Mouse (Mus musculus) C2C12 (cell line): ENCODE results near the gene Fancc. TPM values are rescaled to one million over a fixed set of nuclear protein-coding genes. Genes with fewer than 3 reads are reported as not detected.

ENCODE experiments used
- H3K27me3 ChIP-seq: one replicate; pipeline ENCODE4 v1.6.1; 2011; ENCODE audit not compliant: control insufficient read depth, insufficient read depth, insufficient read length
- H3K36me3 ChIP-seq: one replicate; pipeline ENCODE4 v1.6.1; 2011; ENCODE audit not compliant: control insufficient read depth, insufficient read depth
- H3K4me3 ChIP-seq: one replicate; pipeline ENCODE4 v1.5.1; 2011; ENCODE audit warnings: mild to moderate bottlenecking, control low read depth; ENCODE audit not compliant: poor library complexity, insufficient read depth, severe bottlenecking
- H3K79me2 ChIP-seq: one replicate; pipeline ENCODE4 v1.6.1; 2011; ENCODE audit not compliant: control insufficient read depth, insufficient read depth
- H3K79me3 ChIP-seq: one replicate; pipeline ENCODE4 v1.6.1; 2011; ENCODE audit warnings: low read depth, control low read depth
- H3ac ChIP-seq: one replicate; pipeline ENCODE3; 2011; ENCODE audit warnings: low read depth; ENCODE audit not compliant: control insufficient read depth, insufficient read length
- CEBPB ChIP-seq: IDR thresholded peaks from one replicate; pipeline ENCODE4 v1.6.1; 2011; ENCODE audit warnings: low read depth, mild to moderate bottlenecking, control low read depth, moderate library complexity
- CTCF ChIP-seq: IDR thresholded peaks from one replicate; pipeline ENCODE4 v1.5.1; 2011; ENCODE audit not compliant: control insufficient read depth, insufficient read depth, insufficient read length
- FOSL1 ChIP-seq: IDR thresholded peaks from one replicate; pipeline ENCODE4 v1.8.0; 2011; ENCODE audit warnings: mild to moderate bottlenecking, low read length; ENCODE audit not compliant: poor library complexity, insufficient read depth, severe bottlenecking
- MAX ChIP-seq: IDR thresholded peaks from one replicate; pipeline ENCODE4 v1.6.1; 2011; ENCODE audit warnings: mild to moderate bottlenecking, control low read depth
- MYOD1 ChIP-seq: IDR thresholded peaks from one replicate; pipeline ENCODE4 v1.6.1; 2011; ENCODE audit warnings: low read depth; ENCODE audit not compliant: control insufficient read depth, insufficient read length
- MYOG ChIP-seq: IDR thresholded peaks from one replicate; pipeline ENCODE4 v1.6.1; 2011; ENCODE audit not compliant: control insufficient read depth, insufficient read length; ENCODE audit errors: extremely low read depth
- USF1 ChIP-seq: IDR thresholded peaks from one replicate; pipeline ENCODE4 v1.6.1; 2011; ENCODE audit warnings: low read depth, mild to moderate bottlenecking, control low read depth, moderate library complexity
- polyA plus RNA-seq: library from polyadenylated mRNA; unstranded; fragments of >200 nt; fragmentation: generic; extraction: Trizol; gene quantifications from one replicate; pipeline ENCODE4 v1.2.1, GENCODE M21; 2012; ENCODE audit warnings: missing spikeins

Fancc gene
- polyA plus RNA-seq, 1 experiment: 9.3 TPM

DNA sequence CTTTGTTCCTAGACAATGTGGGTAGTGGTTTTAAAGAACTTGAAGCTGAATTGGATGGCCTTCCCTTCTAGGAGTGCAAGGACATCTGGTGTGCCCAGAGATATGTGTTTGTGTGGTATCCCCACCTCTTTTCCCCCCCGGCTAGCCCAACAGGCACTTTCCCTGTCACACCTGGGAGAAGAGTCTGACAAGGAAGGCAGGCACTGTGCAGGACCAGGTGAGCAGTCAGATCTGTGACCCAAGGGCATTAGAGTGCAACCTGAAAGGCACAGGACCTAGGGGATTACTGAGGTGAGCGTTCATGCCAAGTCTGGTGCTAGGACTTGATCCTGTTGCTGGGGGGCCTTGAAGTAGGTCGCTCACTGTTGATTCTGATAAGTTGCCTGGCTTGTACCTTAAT lies 255.4 kb downstream of the Fancc start:
- Histone ChIP-seq H3K27me3 (no peaks in the 10 kb centered on the region), H3K36me3 (peaks cover 44% of the 10 kb centered on the region), H3K79me3 (peaks cover 61% of the 10 kb centered on the region), H3ac (peak overlapping the region; percentile 47), H3K79me2 (peaks cover 70% of the 10 kb centered on the region), H3K4me3 (peak overlapping the region; percentile 78)
- TF ChIP-seq MYOD1 (no peak), CTCF (no peak), MAX (no peak), USF1 (no peak), CEBPB (no peak), FOSL1 (no peak), MYOG (no peak)

GRCm38 (mm10) chr13:63240835-63241234 lies 256.2 kb downstream of the Fancc start:
- Histone ChIP-seq H3K79me3 (peaks cover 52% of the 10 kb centered on the region), H3ac (peak overlapping the region; percentile 63), H3K27me3 (no peaks in the 10 kb centered on the region), H3K36me3 (peaks cover 35% of the 10 kb centered on the region), H3K4me3 (peak overlapping the region; percentile 78), H3K79me2 (peaks cover 61% of the 10 kb centered on the region)
- TF ChIP-seq MAX (no peak), MYOG (no peak), MYOD1 (no peak), FOSL1 (no peak), USF1 (no peak), CTCF (no peak), CEBPB (no peak)

- Histone ChIP-seq H3K27me3 (no peaks in the 10 kb centered on the region), H3K36me3 (peaks cover 29% of the 10 kb centered on the region), H3ac (peak overlapping the region; percentile 78), H3K4me3 (peak overlapping the region; percentile 78), H3K79me2 (peaks cover 54% of the 10 kb centered on the region), H3K79me3 (peaks cover 46% of the 10 kb centered on the region)
- TF ChIP-seq CEBPB (no peak), MYOG (no peak), USF1 (peak; percentile 86), CTCF (no peak)
Observed at GRCm38 (mm10) chr13:63239877-63240671, 257.0 kb downstream of the Fancc start.

DNA sequence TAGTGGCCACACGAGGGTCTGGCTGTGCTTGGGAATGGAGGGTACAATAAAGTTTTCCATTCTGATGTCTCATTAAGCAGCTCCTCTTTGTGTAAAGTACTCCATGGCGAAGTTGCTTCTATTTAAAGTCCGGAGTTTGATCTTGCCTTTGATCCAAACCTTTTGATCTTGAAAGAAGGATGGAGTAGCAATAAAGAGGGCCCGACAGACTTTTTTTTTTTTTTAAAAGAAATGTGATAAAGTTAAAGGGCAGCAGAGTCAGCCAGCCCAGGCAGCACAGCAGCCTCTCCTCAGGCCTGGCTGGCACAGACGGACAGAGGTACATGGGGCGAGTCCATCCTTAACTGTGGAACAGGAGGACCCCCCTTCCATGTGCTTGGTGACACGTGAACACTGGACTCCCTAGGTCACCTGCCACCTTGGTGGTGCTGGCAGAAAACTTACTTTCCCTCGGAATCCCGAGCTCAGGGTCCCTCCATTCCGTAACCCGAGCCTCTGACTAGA lies 257.7 kb downstream of the Fancc start:
- H3K4me3 ChIP-seq: peak overlapping the region; percentile 78
- H3K79me3 ChIP-seq: peaks cover 38% of the 10 kb centered on the region
- no peaks in the 10 kb centered on the region for H3K27me3 ChIP-seq
- TF ChIP-seq CTCF: no peak
- no peak for TF ChIP-seq FOSL1
- peaks cover 22% of the 10 kb centered on the region for H3K36me3 ChIP-seq
- H3K79me2 ChIP-seq: peaks cover 47% of the 10 kb centered on the region
- H3ac ChIP-seq: peak overlapping the region; percentile 62

DNA sequence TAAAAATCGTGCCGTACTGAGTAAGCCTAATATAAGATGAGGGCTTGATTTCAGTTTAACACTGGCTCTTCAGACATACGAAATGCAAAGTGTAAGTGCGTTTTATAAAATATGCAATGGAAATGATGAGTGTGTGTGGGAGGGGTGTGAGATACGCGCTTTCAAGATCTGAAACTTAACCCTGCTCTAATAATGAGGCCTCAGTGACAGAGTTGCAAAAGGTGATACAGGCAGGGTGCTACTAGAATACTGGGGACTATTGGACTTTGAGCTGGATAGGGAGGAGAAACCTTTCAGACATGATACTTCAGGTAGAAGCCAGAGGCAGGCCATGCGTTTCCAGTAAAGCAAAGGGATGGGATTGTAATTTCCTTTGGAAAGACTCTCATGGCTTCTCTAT lies 259.0 kb downstream of the Fancc start:
- no peak for TF ChIP-seq MYOG
- Histone ChIP-seq H3K27me3 (no peaks in the 10 kb centered on the region), H3K36me3 (peaks cover 14% of the 10 kb centered on the region), H3K79me2 (peaks cover 34% of the 10 kb centered on the region), H3ac (no peak overlapping the region), H3K4me3 (no peak overlapping the region), H3K79me3 (peaks cover 30% of the 10 kb centered on the region)

DNA sequence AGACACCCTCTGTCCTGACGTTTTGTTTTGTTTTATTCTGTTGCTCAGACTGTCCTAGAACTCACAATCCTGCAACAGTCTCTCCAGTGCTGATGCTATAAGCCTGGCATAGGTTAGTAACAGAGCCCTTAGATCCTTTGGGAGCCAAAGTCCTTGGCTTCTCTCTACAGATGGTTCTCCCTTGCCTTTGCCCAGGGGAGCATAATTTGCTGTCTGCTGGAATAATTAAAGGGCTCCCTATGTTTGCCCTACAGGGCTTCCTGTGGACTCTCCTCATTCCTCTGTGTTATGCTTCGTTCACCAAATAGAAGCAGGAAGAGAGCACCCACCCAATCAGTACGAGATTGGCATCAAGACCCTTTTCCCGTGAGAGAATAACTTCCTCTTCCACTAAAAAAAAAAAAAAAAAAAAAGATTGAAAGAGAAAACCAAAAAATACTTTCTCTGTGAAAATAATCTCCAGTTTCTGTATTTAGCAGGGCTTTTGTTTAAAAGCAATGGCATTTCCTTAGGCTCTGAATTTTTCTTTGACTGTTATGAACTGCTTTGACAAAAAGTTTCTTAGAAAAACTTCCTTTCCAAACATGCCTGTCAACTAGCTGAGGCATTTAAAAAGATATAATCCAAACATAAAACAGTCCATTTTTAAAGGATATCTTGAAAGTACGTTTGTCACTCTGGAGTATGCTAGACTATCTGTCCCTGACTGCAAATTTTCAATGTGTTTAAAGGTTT lies 260.8 kb downstream of the Fancc start:
- H3K79me3 ChIP-seq: peaks cover 13% of the 10 kb centered on the region
- TF ChIP-seq MAX (no peak), USF1 (no peak), CTCF (no peak), MYOD1 (no peak), CEBPB (no peak), MYOG (no peak), FOSL1 (no peak)
- peaks cover 16% of the 10 kb centered on the region for H3K79me2 ChIP-seq
- H3K27me3 ChIP-seq: no peaks in the 10 kb centered on the region
- H3ac ChIP-seq: no peak overlapping the region
- H3K4me3 ChIP-seq: no peak overlapping the region
- H3K36me3 ChIP-seq: peaks cover 1% of the 10 kb centered on the region
